Comparison of ENCODE assay signal across 8 mouse cellular contexts in the genomic region with DNA sequence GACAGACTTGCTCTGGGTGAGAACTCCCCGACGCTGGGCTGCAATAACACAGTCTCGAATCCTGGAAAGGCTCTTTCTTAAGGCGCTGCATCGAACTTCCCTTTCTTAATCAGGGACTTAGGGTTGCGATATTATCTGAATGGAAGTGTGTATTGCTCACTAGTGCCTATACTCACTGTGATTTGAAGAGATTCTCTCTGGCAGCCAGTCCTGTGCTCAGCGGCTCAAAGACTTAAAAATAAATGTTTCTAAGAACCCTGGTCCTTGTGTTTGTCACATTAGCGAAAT. TPM values are rescaled to one million over a fixed set of nuclear protein-coding genes. Genes with fewer than 3 reads are reported as not detected.
A peak's percentile ranks its signal among the peaks of the same experiment; 100 is the strongest.
DNase-seq lines count a peak whose midpoint lies in the region; ATAC-seq and TF ChIP-seq lines count a peak whose summit lies in the region.

No protein-coding gene starts in this region.

- peaks cover 6% of the 10 kb centered on the region for H3K4me1 ChIP-seq in lung, embryonic 16.5 days (replicated peaks; ENCODE audit: control insufficient read depth, insufficient read depth, low read length)
- H3K4me1 ChIP-seq in forebrain, postnatal 0 days (ENCODE audit: insufficient read depth): no peaks in the 10 kb centered on the region
- H3K4me1 ChIP-seq in limb, embryonic 14.5 days (ENCODE audit: control insufficient read depth, insufficient read depth, low read length): peaks cover 11% of the 10 kb centered on the region; the same call in 1 of the 2 replicates
- no peaks in the 10 kb centered on the region; the same call in 1 of the 2 replicates for H3K4me1 ChIP-seq in small intestine, adult 2 months (ENCODE audit: control insufficient read depth, insufficient read depth, insufficient read length, low read length)

- H3K27me3 ChIP-seq in lung, embryonic 16.5 days (ENCODE audit: control insufficient read depth, insufficient read depth, low read depth, low read length): no peaks in the 10 kb centered on the region
- no peaks in the 10 kb centered on the region for H3K27me3 ChIP-seq in forebrain, postnatal 0 days (ENCODE audit: insufficient read depth, low read length)
- peaks cover 15% of the 10 kb centered on the region; the same call in 1 of the 2 replicates for H3K27me3 ChIP-seq in limb, embryonic 14.5 days (ENCODE audit: control insufficient read depth, insufficient read depth, low read length)
- no peaks in the 10 kb centered on the region for H3K27me3 ChIP-seq in small intestine, adult 2 months (ENCODE audit: control insufficient read depth, insufficient read depth, low read length)

- ATAC-seq in lung, embryonic 16.5 days (ENCODE audit: low read depth): no peak
- no peak for ATAC-seq in forebrain, postnatal 0 days
- ATAC-seq in limb, embryonic 14.5 days (ENCODE audit: low FRiP score, low read depth): no peak
- ATAC-seq in megakaryocyte-erythroid progenitor cell, adult 5-6 weeks (replicated peaks; ENCODE audit: low FRiP score, low TSS enrichment, poor library complexity, severe bottlenecking): no peak
- no peak for ATAC-seq in frontal cortex, adult (ENCODE audit: low TSS enrichment)

- H3K9ac ChIP-seq in lung, embryonic 16.5 days (ENCODE audit: low read length): peak overlapping the region; percentile 83; the same call in 1 of the 2 replicates
- H3K9ac ChIP-seq in forebrain, postnatal 0 days: no peak overlapping the region
- peak overlapping the region; percentile 84; the same call in 1 of the 2 replicates for H3K9ac ChIP-seq in limb, embryonic 14.5 days (ENCODE audit: low read depth, low read length, severe bottlenecking)

- TF ChIP-seq CTCF in forebrain, postnatal 0 days (IDR thresholded peaks at IDR 0.05; ENCODE audit: low read depth): no peak
- no peak for TF ChIP-seq CTCF in small intestine, adult 2 months (IDR thresholded peaks at IDR 0.05; ENCODE audit: extremely low read depth, insufficient read length, insufficient replicate concordance, low read depth, low read length)

- DNase-seq in lung, postnatal 4 days: no peak
- no peak for DNase-seq in forebrain, postnatal 0 days
- no peak for DNase-seq in limb, embryonic 14.5 days (ENCODE audit: low spot score)
- DNase-seq in adrenal gland, adult 2 months: no peak

- 20% methylated on average over 8 of the region's 8 CpGs for WGBS in lung, embryonic 16.5 days
- WGBS in forebrain, postnatal 0 days: 27% methylated on average over 8 of the region's 8 CpGs
- WGBS in limb, embryonic 14.5 days: 39% methylated on average over 8 of the region's 8 CpGs
- WGBS in small intestine, adult 2 months: 7% methylated on average over 8 of the region's 8 CpGs

- peak overlapping the region; percentile 81 for H3K4me3 ChIP-seq in lung, embryonic 16.5 days (ENCODE audit: low read length)
- H3K4me3 ChIP-seq in forebrain, postnatal 0 days (ENCODE audit: low read depth, low read length): peak overlapping the region; percentile 85
- H3K4me3 ChIP-seq in limb, embryonic 14.5 days (replicated peaks; ENCODE audit: low read length): peak overlapping the region; percentile 75
- H3K4me3 ChIP-seq in small intestine, adult 2 months (ENCODE audit: low read depth, low read length): peak overlapping the region; percentile 77

- H3K27ac ChIP-seq in lung, embryonic 16.5 days (ENCODE audit: low read length): peak overlapping the region; percentile 72
- H3K27ac ChIP-seq in forebrain, postnatal 0 days (ENCODE audit: low read depth, low read length): no peak overlapping the region
- H3K27ac ChIP-seq in limb, embryonic 14.5 days (replicated peaks; ENCODE audit: low read depth, low read length): no peak overlapping the region
- peak overlapping the region; percentile 91 for H3K27ac ChIP-seq in small intestine, adult 2 months (ENCODE audit: insufficient read depth, low read depth, low read length)

- H3K4me2 ChIP-seq in lung, embryonic 16.5 days (ENCODE audit: low read depth, low read length): peak overlapping the region; percentile 95
- peak overlapping the region; percentile 92 for H3K4me2 ChIP-seq in forebrain, postnatal 0 days (ENCODE audit: low read depth)
- peak overlapping the region; percentile 90 for H3K4me2 ChIP-seq in limb, embryonic 14.5 days (replicated peaks; ENCODE audit: low read depth, low read length, severe bottlenecking)

- 0 out of 2 replicates have a peak, but pooled peaks cover 2% of the 10 kb centered on the region for H3K36me3 ChIP-seq in lung, embryonic 16.5 days (ENCODE audit: control insufficient read depth, insufficient read depth, low read length)
- H3K36me3 ChIP-seq in forebrain, postnatal 0 days (ENCODE audit: insufficient read depth): no peaks in the 10 kb centered on the region
- no peaks in the 10 kb centered on the region for H3K36me3 ChIP-seq in limb, embryonic 14.5 days (ENCODE audit: control insufficient read depth, insufficient read depth, low read length)
- H3K36me3 ChIP-seq in small intestine, adult 2 months (ENCODE audit: control insufficient read depth, insufficient read depth, low read length): no peaks in the 10 kb centered on the region

- H3K9me3 ChIP-seq in lung, embryonic 16.5 days (ENCODE audit: control insufficient read depth, low read length): no peaks in the 10 kb centered on the region
- H3K9me3 ChIP-seq in forebrain, postnatal 0 days (ENCODE audit: low read length): no peaks in the 10 kb centered on the region
- H3K9me3 ChIP-seq in limb, embryonic 14.5 days (ENCODE audit: control insufficient read depth, low read length): no peaks in the 10 kb centered on the region

- no peak for TF ChIP-seq POLR2A in limb, embryonic 14.5 days (IDR thresholded peaks at IDR 0.05; ENCODE audit: borderline replicate concordance, extremely low read depth, insufficient read depth, insufficient read length)
- TF ChIP-seq POLR2A in small intestine, adult 2 months (IDR thresholded peaks at IDR 0.05; ENCODE audit: low read depth, low read length): no peak

RNA-seq across cellular contexts. Expression of gene Slc4a4, which starts 1.7 kb away (rescaled TPM):
- polyA plus RNA-seq in lung, embryonic 16.5 days (2015; fragmentation: Nextera tagmentation; extraction: Ambion mirVana): 2.4 and 2.8 TPM in 2 replicates
- total RNA-seq in forebrain, postnatal 0 days (2014; rRNA removed): 24.5 and 34.7 TPM in 2 replicates
- polyA plus RNA-seq in forebrain, postnatal 0 days (2015; fragmentation: Nextera tagmentation; extraction: Ambion mirVana): 3.7 and 11.8 TPM in 2 replicates
- polyA plus RNA-seq in limb, embryonic 14.5 days (2012; rRNA removed): 2.6 and 2.7 TPM in 2 replicates
- polyA plus RNA-seq in limb, embryonic 14.5 days (2014; fragmentation: Nextera tagmentation; extraction: Ambion mirVana): 2.8 and 3.0 TPM in 2 replicates
- 11.0 and 15.3 TPM in 2 replicates for polyA plus RNA-seq in small intestine, adult 2 months (2012; rRNA removed)
- total RNA-seq in adrenal gland, adult 2 months (2021): 10 to 100 TPM; 42.7 to 65.1 TPM
- polyA plus RNA-seq in adrenal gland, adult 2 months (2012; rRNA removed): 3.3 and 3.9 TPM in 2 replicates
- total RNA-seq in megakaryocyte-erythroid progenitor cell, adult 5-6 weeks (2014; fragmentation: Nextera tagmentation): not detected in 2 replicates
- not detected in 2 replicates for total RNA-seq in megakaryocyte-erythroid progenitor cell, adult 5-6 weeks (2017)

Comparison
In these comparisons a context has a peak if more than half of its experiments do, and no peak if none do; other contexts are left out.
1. H3K27ac ChIP-seq: peak in lung, embryonic 16.5 days (single experiment) and small intestine, adult 2 months (single experiment); none in forebrain, postnatal 0 days (single experiment) and limb, embryonic 14.5 days (single experiment).
2. Peak in every context shown above with its lines, with median percentiles within 50 percentile points of each other: H3K4me2 ChIP-seq and H3K4me3 ChIP-seq.